In the genomic region with DNA sequence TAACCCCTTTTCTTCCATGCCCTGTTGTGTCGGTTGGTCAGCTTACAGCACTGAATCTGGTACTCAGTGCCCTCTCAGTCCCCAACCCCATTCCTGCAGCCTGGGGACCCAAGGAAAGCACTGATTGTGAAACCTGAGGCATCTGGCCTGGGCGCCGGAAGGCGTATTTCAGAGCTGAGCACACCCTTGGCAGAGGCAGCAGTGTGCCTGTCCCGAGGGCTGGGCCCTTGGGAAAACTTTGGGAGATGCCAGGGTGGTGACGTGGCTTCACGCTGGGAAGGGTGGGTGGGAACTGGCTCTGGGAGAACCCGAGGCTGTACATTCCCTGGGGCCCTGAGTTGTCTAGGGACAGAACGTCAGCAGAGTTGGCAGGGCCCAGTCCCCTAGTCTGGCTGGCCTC, we compare ENCODE assay signal across 12 mouse cellular contexts.
DNase-seq lines count a peak whose midpoint lies in the region; ATAC-seq lines count a peak whose summit lies in the region.
"Had no signal": no experiment of that assay in that cellular context is flagged by ENCODE, and none has a peak within 500 bp of the region (broad histone marks: within the 10 kb centered on the region; RNA-seq: fewer than 3 reads in every experiment).

No protein-coding gene starts in this region.

- H3K9me3 ChIP-seq in forebrain, embryonic 11.5 days (ENCODE audit: control insufficient read depth, low read length): no peaks in the 10 kb centered on the region
- no peaks in the 10 kb centered on the region for H3K9me3 ChIP-seq in forebrain, embryonic 15.5 days
- H3K9me3 ChIP-seq in heart, embryonic 13.5 days: no peaks in the 10 kb centered on the region
- H3K9me3 ChIP-seq: liver, embryonic 13.5 days; midbrain, embryonic 15.5 days had no signal

- no peaks in the 10 kb centered on the region for H3K27me3 ChIP-seq in forebrain, embryonic 11.5 days (ENCODE audit: control insufficient read depth, insufficient read depth, low read length)
- no peaks in the 10 kb centered on the region for H3K27me3 ChIP-seq in forebrain, embryonic 15.5 days
- H3K27me3 ChIP-seq in heart, embryonic 13.5 days (replicated peaks): no peaks in the 10 kb centered on the region
- H3K27me3 ChIP-seq: liver, embryonic 13.5 days; midbrain, embryonic 15.5 days had no signal

- H3K4me2 ChIP-seq in forebrain, embryonic 11.5 days (ENCODE audit: low read depth, low read length, severe bottlenecking): no peak overlapping the region
- no peak overlapping the region for H3K4me2 ChIP-seq in forebrain, embryonic 15.5 days (replicated peaks)
- H3K4me2 ChIP-seq in heart, embryonic 13.5 days: no peak overlapping the region
- H3K4me2 ChIP-seq: liver, embryonic 13.5 days; midbrain, embryonic 15.5 days had no signal

- DNase-seq in forebrain, embryonic 11.5 days (ENCODE audit: low spot score): peak; percentile 44
- peak; percentile 68 for DNase-seq in adrenal gland, postnatal 14 days
- DNase-seq in lung, postnatal 14 days: peak; percentile 69
- DNase-seq in embryo, embryonic 10 days (ENCODE audit: low spot score): no peak
- DNase-seq in kidney, adult 18-20 months: no peak
- no peak for DNase-seq in cerebellum, postnatal 36 days
- DNase-seq: layer of hippocampus, adult 9-11 months; liver, embryonic 13.5 days had no signal

- 83% methylated on average over 9 of the region's 9 CpGs for WGBS in forebrain, embryonic 11.5 days
- 78% methylated on average over 9 of the region's 9 CpGs for WGBS in forebrain, embryonic 15.5 days
- 60% methylated on average over 9 of the region's 9 CpGs for WGBS in heart, embryonic 13.5 days

- no peaks in the 10 kb centered on the region for H3K36me3 ChIP-seq in forebrain, embryonic 11.5 days (ENCODE audit: control insufficient read depth, insufficient read depth, low read length)
- no peaks in the 10 kb centered on the region for H3K36me3 ChIP-seq in forebrain, embryonic 15.5 days
- H3K36me3 ChIP-seq in heart, embryonic 13.5 days: no peaks in the 10 kb centered on the region
- H3K36me3 ChIP-seq: liver, embryonic 13.5 days; midbrain, embryonic 15.5 days had no signal

- no peak overlapping the region for H3K4me3 ChIP-seq in forebrain, embryonic 11.5 days (ENCODE audit: low read depth, low read length)
- H3K4me3 ChIP-seq in forebrain, embryonic 15.5 days: no peak overlapping the region
- H3K4me3 ChIP-seq in heart, embryonic 13.5 days: no peak overlapping the region
- H3K4me3 ChIP-seq: liver, embryonic 13.5 days; midbrain, embryonic 15.5 days had no signal

- no peak for ATAC-seq in forebrain, embryonic 11.5 days (replicated peaks; ENCODE audit: low FRiP score)
- no peak for ATAC-seq in forebrain, embryonic 15.5 days (replicated peaks)
- no peak for ATAC-seq in heart, embryonic 13.5 days (ENCODE audit: extremely low read depth, insufficient number of reproducible peaks, low FRiP score, low TSS enrichment)
- ATAC-seq: inflammation-experienced regulatory T-cells, adult 6 months; midbrain, embryonic 15.5 days had no signal

- no peak overlapping the region for H3K9ac ChIP-seq in forebrain, embryonic 11.5 days (ENCODE audit: low read length)
- H3K9ac ChIP-seq in forebrain, embryonic 15.5 days (replicated peaks): no peak overlapping the region
- no peak overlapping the region for H3K9ac ChIP-seq in heart, embryonic 13.5 days
- H3K9ac ChIP-seq: liver, embryonic 13.5 days; midbrain, embryonic 15.5 days had no signal

- H3K4me1 ChIP-seq in forebrain, embryonic 11.5 days (replicated peaks; ENCODE audit: control insufficient read depth, insufficient read depth, low read length): no peaks in the 10 kb centered on the region
- peaks cover 3% of the 10 kb centered on the region; the same call in 1 of the 2 replicates for H3K4me1 ChIP-seq in forebrain, embryonic 15.5 days
- H3K4me1 ChIP-seq in heart, embryonic 13.5 days: peaks cover 32% of the 10 kb centered on the region
- H3K4me1 ChIP-seq: liver, embryonic 13.5 days; midbrain, embryonic 15.5 days had no signal

- H3K27ac ChIP-seq in forebrain, embryonic 11.5 days (ENCODE audit: low read depth, low read length): no peak overlapping the region
- H3K27ac ChIP-seq in forebrain, embryonic 15.5 days (replicated peaks): no peak overlapping the region
- peak overlapping the region; percentile 13 for H3K27ac ChIP-seq in heart, embryonic 13.5 days (replicated peaks)
- H3K27ac ChIP-seq: liver, embryonic 13.5 days; midbrain, embryonic 15.5 days had no signal

Comparison
In these comparisons a context has a peak if more than half of its experiments do, and no peak if none do; other contexts are left out.
1. DNase-seq: peak in forebrain, embryonic 11.5 days (single experiment), adrenal gland, postnatal 14 days (single experiment) and lung, postnatal 14 days (single experiment); none in embryo, embryonic 10 days (single experiment), kidney, adult 18-20 months (single experiment) and cerebellum, postnatal 36 days (0 of 2).